Mouse (Mus musculus) forelimb bud, embryonic 11.5 days (tissue): ENCODE data around the gene Ube2cbp.

Experiments used
- DNase-seq: peaks from one replicate; pipeline ENCODE4 v3.0.0-alpha.2; 2012; ENCODE audit warnings: low read depth, low spot score

Gene Ube2cbp

GRCm38 (mm10) chr9:86324772-86325171 is 140.0 kb downstream of the Ube2cbp start:
- no peak for DNase-seq

- DNase-seq = no peak
Measured at GRCm38 (mm10) chr9:86319516-86320140, 145.1 kb downstream of the Ube2cbp start.

GRCm38 (mm10) chr9:86315700-86316099 is 149.1 kb downstream of the Ube2cbp start:
- no peak for DNase-seq

GRCm38 (mm10) chr9:86308616-86309015 is 156.1 kb downstream of the Ube2cbp start:
- DNase-seq = no peak

GRCm38 (mm10) chr9:86306556-86306955 is 158.2 kb downstream of the Ube2cbp start:
- DNase-seq = no peak

- DNase-seq = no peak
Measured at GRCm38 (mm10) chr9:86301407-86301806, 163.3 kb downstream of the Ube2cbp start.

- no peak for DNase-seq
Measured at GRCm38 (mm10) chr9:86298596-86298995, 166.2 kb downstream of the Ube2cbp start.

GRCm38 (mm10) chr9:86298131-86298530 is 166.6 kb downstream of the Ube2cbp start:
- no peak for DNase-seq

- DNase-seq = no peak
Measured at GRCm38 (mm10) chr9:86296683-86297638, 167.8 kb downstream of the Ube2cbp start.

GRCm38 (mm10) chr9:86287570-86287954 is 177.2 kb downstream of the Ube2cbp start:
- DNase-seq = no peak

- no peak for DNase-seq
Measured at GRCm38 (mm10) chr9:86286830-86287569, 177.8 kb downstream of the Ube2cbp start.

- DNase-seq = no peak
Measured at GRCm38 (mm10) chr9:86282555-86282954, 182.2 kb downstream of the Ube2cbp start.

- no peak for DNase-seq
Measured at GRCm38 (mm10) chr9:86281147-86281467, 183.6 kb downstream of the Ube2cbp start.

- DNase-seq = no peak
Measured at GRCm38 (mm10) chr9:86280461-86281146, 184.1 kb downstream of the Ube2cbp start.

GRCm38 (mm10) chr9:86269541-86269940 is 195.2 kb downstream of the Ube2cbp start:
- no peak for DNase-seq

GRCm38 (mm10) chr9:86266658-86267057 is 198.1 kb downstream of the Ube2cbp start:
- DNase-seq = no peak
